ENCODE assay signal across 8 mouse cellular contexts in the genomic region with DNA sequence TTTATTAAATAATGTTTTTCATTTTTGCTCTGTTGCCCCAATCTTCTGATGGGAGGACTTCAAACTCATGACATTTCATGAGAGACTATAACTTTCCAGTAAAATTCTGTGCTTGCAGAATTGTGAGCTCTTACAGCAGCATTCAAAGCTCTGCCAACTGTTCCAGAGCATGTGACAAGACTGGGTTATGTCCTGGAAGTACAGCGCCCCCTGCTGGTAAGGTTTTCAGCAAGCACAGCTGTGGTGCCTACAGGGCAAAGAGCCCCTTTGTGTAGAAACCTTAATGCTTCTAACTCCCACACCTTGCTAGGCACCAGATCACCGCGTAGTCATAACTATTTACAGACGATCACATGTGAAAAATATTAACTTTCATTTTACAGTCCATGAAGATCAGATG.
DNase-seq lines count a peak whose midpoint lies in the region; ATAC-seq and TF ChIP-seq lines count a peak whose summit lies in the region.

No protein-coding gene starts in this region.

- ATAC-seq in CD4-positive, CD25-positive, alpha-beta regulatory T cell, adult 4 months = no peak
- peak; percentile 63 for ATAC-seq in granulocyte monocyte progenitor cell, adult 5-6 weeks (replicated peaks; ENCODE audit: poor library complexity, severe bottlenecking)
- peak; percentile 73; the same call in 1 of the 2 replicates for ATAC-seq in limb, embryonic 11.5 days (ENCODE audit: insufficient number of reproducible peaks, low FRiP score, low TSS enrichment, low read depth)
- ATAC-seq in neural tube, embryonic 12.5 days (ENCODE audit: low FRiP score, low read depth) = peak; percentile 84
- ATAC-seq in stomach, postnatal 0 days (ENCODE audit: low FRiP score, low TSS enrichment) = peak; percentile 60

- no peaks in the 10 kb centered on the region for H3K36me3 ChIP-seq in limb, embryonic 11.5 days (ENCODE audit: control insufficient read depth, insufficient read depth, low read length)
- no peaks in the 10 kb centered on the region for H3K36me3 ChIP-seq in neural tube, embryonic 12.5 days
- no peaks in the 10 kb centered on the region for H3K36me3 ChIP-seq in stomach, postnatal 0 days (ENCODE audit: control insufficient read depth, insufficient read depth, low read length)

- 41% methylated on average over 4 of the region's 4 CpGs for WGBS in limb, embryonic 11.5 days
- 41% methylated on average over 4 of the region's 4 CpGs for WGBS in neural tube, embryonic 12.5 days
- 42% methylated on average over 4 of the region's 4 CpGs for WGBS in stomach, postnatal 0 days

- no peaks in the 10 kb centered on the region for H3K4me1 ChIP-seq in limb, embryonic 11.5 days (ENCODE audit: control insufficient read depth, insufficient read depth, low read length)
- no peaks in the 10 kb centered on the region for H3K4me1 ChIP-seq in neural tube, embryonic 12.5 days
- no peaks in the 10 kb centered on the region for H3K4me1 ChIP-seq in stomach, postnatal 0 days (replicated peaks; ENCODE audit: control insufficient read depth, insufficient read depth)

- no peak for TF ChIP-seq EP300 in stomach, postnatal 0 days (optimal IDR thresholded peaks at IDR 0.05)

- H3K9ac ChIP-seq in limb, embryonic 11.5 days (ENCODE audit: low read length) = no peak overlapping the region
- H3K9ac ChIP-seq in neural tube, embryonic 12.5 days = no peak overlapping the region
- H3K9ac ChIP-seq in stomach, postnatal 0 days (ENCODE audit: low read length) = no peak overlapping the region

- TF ChIP-seq CTCF in stomach, postnatal 0 days (IDR thresholded peaks at IDR 0.05; ENCODE audit: low read depth) = peak; percentile 84

- no peak overlapping the region for H3K4me2 ChIP-seq in limb, embryonic 11.5 days (ENCODE audit: low read depth, severe bottlenecking)
- no peak overlapping the region for H3K4me2 ChIP-seq in neural tube, embryonic 12.5 days (replicated peaks)
- no peak overlapping the region for H3K4me2 ChIP-seq in stomach, postnatal 0 days (replicated peaks; ENCODE audit: low read depth)

- H3K27ac ChIP-seq in limb, embryonic 11.5 days (replicated peaks; ENCODE audit: low read depth, low read length) = no peak overlapping the region
- H3K27ac ChIP-seq in neural tube, embryonic 12.5 days = no peak overlapping the region
- no peak overlapping the region for H3K27ac ChIP-seq in stomach, postnatal 0 days (replicated peaks)

- H3K27me3 ChIP-seq in limb, embryonic 11.5 days (ENCODE audit: control insufficient read depth, insufficient read depth, low read length) = no peaks in the 10 kb centered on the region
- no peaks in the 10 kb centered on the region for H3K27me3 ChIP-seq in neural tube, embryonic 12.5 days (replicated peaks)
- no peaks in the 10 kb centered on the region for H3K27me3 ChIP-seq in stomach, postnatal 0 days (ENCODE audit: control insufficient read depth, insufficient read depth, low read length)

- DNase-seq in CD4-positive, CD25-positive, alpha-beta regulatory T cell, adult 2 months (ENCODE audit: low read depth, low spot score) = peak; percentile 49
- DNase-seq in embryo, embryonic 11 days = peak; percentile 88
- DNase-seq in kidney, adult 9 months = peak; percentile 81
- peak; percentile 92 for DNase-seq in limb, embryonic 11.5 days (ENCODE audit: low spot score)
- peak; percentile 83 for DNase-seq in stomach, postnatal 0 days (ENCODE audit: low spot score)

- H3K9me3 ChIP-seq in limb, embryonic 11.5 days (ENCODE audit: control insufficient read depth, low read length) = no peaks in the 10 kb centered on the region
- no peaks in the 10 kb centered on the region for H3K9me3 ChIP-seq in neural tube, embryonic 12.5 days
- no peaks in the 10 kb centered on the region for H3K9me3 ChIP-seq in stomach, postnatal 0 days (ENCODE audit: control insufficient read depth, low read length)

- no peak overlapping the region for H3K4me3 ChIP-seq in limb, embryonic 11.5 days (ENCODE audit: low read depth, low read length)
- no peak overlapping the region for H3K4me3 ChIP-seq in neural tube, embryonic 12.5 days
- no peak overlapping the region for H3K4me3 ChIP-seq in stomach, postnatal 0 days (ENCODE audit: low read depth, low read length)
